Mouse (Mus musculus) lung, postnatal 0 days (tissue): ENCODE results near the gene Sox5.

ENCODE experiments used
- CTCF ChIP-seq: IDR thresholded peaks from 2 replicates; pipeline ENCODE4 v1.5.1; 2016; ENCODE audit warnings: antibody characterized with exemption, mild to moderate bottlenecking
- EP300 ChIP-seq: IDR thresholded peaks from 2 replicates; pipeline ENCODE4 v1.6.1; 2016; ENCODE audit warnings: antibody characterized with exemption, mild to moderate bottlenecking, control low read depth

DNA sequence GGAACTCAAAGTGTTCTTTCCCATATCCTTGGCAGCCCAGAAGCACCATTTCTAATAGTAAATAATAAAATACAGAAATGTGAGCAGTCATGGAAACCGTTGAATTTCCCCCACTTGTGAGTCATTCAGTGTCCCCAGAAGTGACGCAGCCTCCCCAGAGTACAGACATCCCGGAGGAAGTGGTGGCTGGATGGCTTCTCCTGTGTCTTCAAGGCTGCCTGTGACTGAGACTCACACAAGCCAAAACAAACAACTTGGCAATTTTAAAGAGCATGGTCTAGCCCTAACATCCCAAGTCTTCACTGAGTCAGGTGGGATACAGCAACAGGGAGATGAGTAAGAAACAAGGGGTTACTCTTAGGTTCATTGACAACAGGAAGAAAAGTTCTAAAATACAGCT, 511.5 kb downstream of the Sox5 start:
- no peak for TF ChIP-seq CTCF
- TF ChIP-seq EP300, result no peak
